Mouse (Mus musculus): ENCODE measurements at regions not wholly inside any gene's neighbourhood (a gene's known extent, or its start where the extent isn't known, plus 50 kb on each side); places are given as distances from the start of the nearest gene placed in this dataset.

DNA sequence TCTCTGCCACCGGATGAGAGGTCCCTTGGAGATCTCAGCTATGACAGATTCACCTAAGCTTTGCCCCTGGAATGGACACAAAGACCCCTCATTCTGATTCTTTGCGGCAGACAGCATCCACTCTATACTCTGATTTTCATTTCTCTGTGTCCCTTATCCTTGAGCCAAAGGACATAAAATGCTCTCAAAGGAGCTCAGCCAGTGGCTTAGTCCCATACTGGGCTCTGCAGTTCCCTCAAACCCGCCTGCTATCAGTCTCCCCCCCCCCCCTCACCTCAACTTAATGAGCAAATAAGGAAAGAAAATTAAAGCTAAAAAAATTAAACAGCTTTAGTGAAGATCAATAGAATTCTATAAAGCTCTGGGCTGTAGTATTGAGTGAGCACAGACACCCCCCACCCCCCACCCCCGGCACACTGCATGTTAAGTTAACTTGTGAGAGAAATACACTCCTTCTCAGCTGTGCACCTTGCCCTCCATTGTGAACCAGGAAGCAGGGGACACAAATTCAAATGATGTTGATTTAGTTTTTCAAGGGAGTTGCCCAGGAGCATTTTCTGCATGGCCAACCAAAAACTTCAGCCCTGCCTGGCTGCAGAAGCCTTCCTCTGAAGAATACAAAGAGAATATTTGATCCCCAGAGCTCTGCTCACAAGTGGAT, 452.9 kb downstream of the Bnc2 start:
- Histone ChIP-seq H3K27me3 (replicated peaks; ENCODE audit: control insufficient read depth, insufficient read depth, low read length) (no peaks in the 10 kb centered on the region), H3K36me3 (ENCODE audit: control insufficient read depth, insufficient read depth) (no peaks in the 10 kb centered on the region), H3K9ac (ENCODE audit: low read depth, low read length) (no peak overlapping the region), H3K27ac (ENCODE audit: low read depth, low read length) (no peak overlapping the region), H3K4me1 (replicated peaks; ENCODE audit: control insufficient read depth, insufficient read depth, low read length) (no peaks in the 10 kb centered on the region), H3K4me2 (replicated peaks; ENCODE audit: low read depth) (no peak overlapping the region), H3K4me3 (ENCODE audit: low read depth, low read length) (no peak overlapping the region), H3K9me3 (ENCODE audit: control insufficient read depth) (no peaks in the 10 kb centered on the region)
- ATAC-seq: peak; percentile 38; the same call in 1 of the 2 replicates
- 73% methylated on average over 4 of the region's 4 CpGs for WGBS
- no peak for TF ChIP-seq CTCF (IDR thresholded peaks at IDR 0.05; ENCODE audit: low read depth)

DNA sequence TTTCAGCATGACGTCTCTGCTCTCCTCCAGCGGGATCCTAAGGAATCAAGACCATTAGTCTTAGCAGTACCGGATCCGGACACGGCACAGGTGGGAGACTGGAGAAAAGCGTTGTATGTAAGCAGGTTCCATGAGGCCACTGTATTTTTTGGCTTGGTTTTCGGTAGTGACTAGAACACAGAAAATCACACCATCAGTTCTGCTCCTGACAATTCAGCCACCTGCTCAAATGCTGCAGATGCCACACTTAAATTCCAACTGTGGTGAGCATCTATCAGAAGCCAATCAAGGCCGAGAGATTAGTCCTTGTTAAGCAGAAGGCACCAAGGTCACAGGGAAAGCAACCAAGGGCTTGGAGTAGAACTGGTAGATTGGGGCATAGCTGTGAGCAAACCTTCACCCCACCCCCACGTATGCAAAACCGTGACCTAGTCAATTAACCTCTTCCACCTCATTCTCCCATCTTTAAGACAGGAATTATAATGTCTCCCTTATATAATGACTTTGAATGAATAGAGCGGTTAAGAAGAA, 452.2 kb downstream of the Bnc2 start:
- Histone ChIP-seq H3K27me3 (replicated peaks; ENCODE audit: control insufficient read depth, insufficient read depth, low read length) (no peaks in the 10 kb centered on the region), H3K27ac (ENCODE audit: low read depth, low read length) (no peak overlapping the region), H3K9ac (ENCODE audit: low read depth, low read length) (no peak overlapping the region), H3K4me2 (replicated peaks; ENCODE audit: low read depth) (no peak overlapping the region), H3K4me1 (replicated peaks; ENCODE audit: control insufficient read depth, insufficient read depth, low read length) (no peaks in the 10 kb centered on the region), H3K36me3 (ENCODE audit: control insufficient read depth, insufficient read depth) (no peaks in the 10 kb centered on the region), H3K4me3 (ENCODE audit: low read depth, low read length) (no peak overlapping the region), H3K9me3 (ENCODE audit: control insufficient read depth) (no peaks in the 10 kb centered on the region)
- TF ChIP-seq CTCF (IDR thresholded peaks at IDR 0.05; ENCODE audit: low read depth): no peak
- 88% methylated on average over 11 of the region's 11 CpGs for WGBS
- ATAC-seq: no peak

DNA sequence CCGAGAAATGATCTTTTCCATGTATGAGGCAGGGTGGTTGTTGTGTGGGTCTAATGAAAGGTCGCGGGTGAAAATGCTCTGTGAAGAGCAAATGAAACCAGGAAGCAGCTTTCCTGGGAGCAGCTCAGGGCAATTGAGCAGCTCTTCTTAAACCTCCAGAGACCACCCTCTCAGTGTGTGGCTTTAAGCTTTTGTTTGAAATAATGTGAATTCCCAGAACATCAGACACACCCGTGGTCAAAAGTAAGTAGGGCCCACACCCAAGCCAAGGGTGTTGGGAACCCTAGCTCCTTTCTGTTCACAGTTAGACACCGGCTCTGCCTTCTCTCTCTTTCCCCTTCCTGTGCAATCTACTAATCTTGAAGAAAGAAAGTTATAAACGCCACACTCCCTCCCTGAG, 450.5 kb downstream of the Bnc2 start:
- Histone ChIP-seq H3K4me2 (replicated peaks; ENCODE audit: low read depth) (no peak overlapping the region), H3K36me3 (ENCODE audit: control insufficient read depth, insufficient read depth) (no peaks in the 10 kb centered on the region), H3K4me1 (replicated peaks; ENCODE audit: control insufficient read depth, insufficient read depth, low read length) (no peaks in the 10 kb centered on the region), H3K9ac (ENCODE audit: low read depth, low read length) (no peak overlapping the region), H3K9me3 (ENCODE audit: control insufficient read depth) (no peaks in the 10 kb centered on the region), H3K27ac (ENCODE audit: low read depth, low read length) (no peak overlapping the region), H3K27me3 (replicated peaks; ENCODE audit: control insufficient read depth, insufficient read depth, low read length) (no peaks in the 10 kb centered on the region), H3K4me3 (ENCODE audit: low read depth, low read length) (no peak overlapping the region)
- 72% methylated on average over 6 of the region's 6 CpGs for WGBS
- ATAC-seq: no peak
- no peak for TF ChIP-seq CTCF (IDR thresholded peaks at IDR 0.05; ENCODE audit: low read depth)

Data from intestine, postnatal 0 days (tissue).